Mouse (Mus musculus): ENCODE data around the gene Cks2.

The Cks2 gene

GRCm38 (mm10) chr13:51638958-51639357 is 6.1 kb upstream of the Cks2 start:
- DNase-seq (ENCODE audit: low read depth, low spot score) = no peak

DNA sequence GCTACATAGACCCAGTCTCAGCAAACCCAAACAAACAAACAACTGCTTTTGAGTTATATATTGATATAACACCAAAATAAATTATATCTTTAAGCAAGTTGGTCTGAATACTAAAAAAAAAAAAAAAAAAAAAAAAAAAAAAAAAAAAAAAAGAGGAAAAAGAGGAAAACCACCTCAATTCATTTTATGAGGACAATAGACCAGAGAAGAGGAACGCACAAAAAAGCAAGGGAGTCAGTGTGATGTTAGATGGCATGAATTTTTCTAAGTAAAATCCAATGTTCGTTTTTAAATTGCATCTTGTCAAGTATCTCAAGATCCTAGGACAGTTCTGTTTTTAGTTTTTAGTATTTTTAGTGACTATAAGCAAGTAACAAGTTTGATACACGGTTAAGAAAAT is 3.6 kb upstream of the Cks2 start:
- no peak for DNase-seq (ENCODE audit: low read depth, low spot score)

- DNase-seq (ENCODE audit: low read depth, low spot score) = no peak
Measured at GRCm38 (mm10) chr13:51642171-51642778, 2.8 kb upstream of the Cks2 start.

DNA sequence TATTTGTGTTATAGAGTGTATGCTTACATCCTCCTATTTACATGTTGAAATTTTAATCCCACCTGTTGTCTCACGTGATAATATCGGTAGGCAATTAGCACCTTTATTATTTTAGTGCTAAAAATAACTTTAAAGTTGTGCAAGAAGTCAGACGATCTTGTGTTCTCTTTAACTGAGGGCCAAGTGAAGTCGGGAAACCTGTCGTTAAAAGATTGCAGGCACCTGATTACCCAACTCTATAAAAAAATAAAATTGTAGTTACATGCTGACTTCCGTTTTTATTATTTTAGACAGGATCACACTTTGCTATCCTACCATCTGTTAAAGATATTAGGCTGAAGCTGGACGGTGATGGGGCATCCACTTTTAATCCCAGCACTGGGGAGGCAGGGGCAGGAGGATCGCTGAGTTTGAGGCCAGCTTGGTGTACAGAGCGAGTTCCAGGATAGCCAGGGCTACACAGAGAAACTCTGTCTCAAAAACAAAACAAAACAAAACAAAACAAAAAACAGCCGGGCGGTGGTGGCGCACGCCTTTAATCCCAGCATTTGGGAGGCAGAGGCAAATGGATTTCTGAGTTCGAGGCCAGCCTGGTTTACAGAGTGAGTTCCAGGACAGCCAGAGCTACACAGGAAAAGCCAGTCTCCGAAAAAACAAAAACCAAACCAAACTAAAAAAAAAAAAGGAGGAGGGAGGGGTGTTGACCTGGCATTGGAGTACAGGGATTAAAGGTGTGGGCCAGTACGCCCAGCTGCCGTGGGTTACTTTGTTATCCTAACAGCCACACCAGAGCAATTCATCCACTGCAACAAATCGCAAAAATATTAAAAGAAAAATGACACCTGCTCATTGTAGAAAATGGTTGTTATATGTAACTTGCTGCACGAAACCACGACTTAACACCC is 856 bp upstream of the Cks2 start:
- no peak for DNase-seq (ENCODE audit: low read depth, low spot score)

DNA sequence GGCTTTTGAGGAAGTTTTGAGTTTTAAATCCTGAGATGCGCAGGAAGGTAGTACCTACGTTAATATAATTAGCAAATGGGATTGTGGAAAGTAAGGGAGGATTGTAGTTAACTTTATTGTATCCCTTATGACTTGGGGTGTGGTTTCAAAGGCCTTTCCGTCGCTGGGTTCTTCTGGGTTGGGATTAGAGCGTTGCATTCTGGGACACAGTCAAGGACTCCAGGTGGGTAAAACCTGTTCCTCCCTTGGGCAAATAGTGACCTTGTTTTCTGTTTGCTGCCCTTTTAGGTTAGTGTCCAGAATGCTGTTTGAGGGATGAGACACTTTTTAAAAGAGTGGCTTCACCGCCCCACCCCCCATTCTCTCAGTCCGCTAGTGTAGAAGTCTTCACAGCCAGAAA is 840 bp downstream of the Cks2 start:
- no peak for DNase-seq (ENCODE audit: low read depth, low spot score)

GRCm38 (mm10) chr13:51646362-51647027 is 1.5 kb downstream of the Cks2 start:
- no peak for DNase-seq (ENCODE audit: low read depth, low spot score)

- no peak for DNase-seq (ENCODE audit: low read depth, low spot score)
Measured at GRCm38 (mm10) chr13:51647770-51648169, 2.7 kb downstream of the Cks2 start.

- no peak for DNase-seq (ENCODE audit: low read depth, low spot score)
Measured at GRCm38 (mm10) chr13:51648237-51648636, 3.2 kb downstream of the Cks2 start.

DNA sequence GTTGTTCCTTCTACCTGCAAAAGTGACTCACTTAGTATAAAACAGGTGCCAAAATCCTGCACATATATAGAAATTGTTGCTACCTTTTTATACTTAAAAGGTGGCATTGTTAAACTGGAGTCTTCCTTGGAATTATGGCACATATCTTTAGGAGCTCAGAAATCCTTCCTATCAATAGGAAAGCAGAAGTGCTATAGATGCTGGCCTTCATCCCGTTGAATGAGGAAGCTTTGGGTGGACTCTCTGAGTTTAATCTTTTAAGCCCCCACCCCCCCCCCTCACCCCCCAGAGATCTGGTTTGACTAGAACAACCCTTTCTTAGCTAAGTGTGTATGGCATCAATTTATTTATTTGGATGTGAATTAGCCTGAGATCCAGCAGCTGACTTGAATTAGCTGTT is 4.7 kb downstream of the Cks2 start:
- no peak for DNase-seq (ENCODE audit: low read depth, low spot score)

- DNase-seq (ENCODE audit: low read depth, low spot score) = peak; percentile 84
Measured at GRCm38 (mm10) chr13:51651408-51652064, 6.5 kb downstream of the Cks2 start, which contains the start of gene Secisbp2. Gene Secisbp2, plus strand, starts transcription at chr13:51651697.

GRCm38 (mm10) chr13:51653159-51653558 is 8.1 kb downstream of the Cks2 start:
- DNase-seq (ENCODE audit: low read depth, low spot score) = no peak

GRCm38 (mm10) chr13:51653961-51654360 is 8.9 kb downstream of the Cks2 start:
- DNase-seq (ENCODE audit: low read depth, low spot score) = no peak

- DNase-seq (ENCODE audit: low read depth, low spot score) = no peak
Measured at GRCm38 (mm10) chr13:51656516-51657235, 11.6 kb downstream of the Cks2 start.

DNA sequence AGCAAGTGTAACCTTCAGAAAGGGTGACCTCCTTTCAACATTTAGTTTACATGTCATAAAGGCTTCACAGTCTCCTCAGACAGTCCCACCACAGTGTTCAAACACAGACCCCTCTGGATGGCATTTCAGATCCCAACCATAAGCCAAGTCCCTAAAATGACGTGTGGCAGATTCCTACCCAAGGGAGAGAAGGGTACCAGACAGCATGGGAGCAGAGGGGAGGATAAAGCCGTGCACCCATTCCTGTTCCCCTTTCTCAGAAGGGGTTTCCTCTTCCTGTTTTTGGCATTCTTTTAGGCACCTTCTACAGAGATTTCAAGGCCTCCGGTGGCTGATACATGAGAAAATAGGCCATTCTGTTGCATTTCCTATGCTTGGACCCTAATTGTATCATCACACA is 13.1 kb downstream of the Cks2 start:
- no peak for DNase-seq (ENCODE audit: low read depth, low spot score)

DNA sequence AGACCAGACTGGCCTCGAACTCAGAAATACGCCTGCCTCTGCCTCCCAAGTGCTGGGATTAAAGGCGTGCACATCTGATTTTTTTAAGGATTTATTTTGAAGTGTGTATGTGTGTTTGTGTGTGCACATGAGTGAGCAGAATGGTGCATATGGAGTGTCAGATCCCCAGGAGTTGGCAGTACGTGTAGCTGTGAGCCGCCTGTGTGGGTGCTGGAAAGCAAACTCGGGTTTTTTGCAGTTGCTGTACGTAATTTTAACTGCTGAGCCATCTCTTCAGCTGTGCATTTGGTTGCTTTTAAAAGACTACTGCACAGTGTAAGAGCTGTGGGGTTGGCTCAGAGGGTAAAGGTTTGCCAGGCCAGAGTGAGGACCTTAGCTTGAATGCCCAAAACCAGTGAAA is 14.5 kb downstream of the Cks2 start:
- DNase-seq (ENCODE audit: low read depth, low spot score) = no peak

- DNase-seq (ENCODE audit: low read depth, low spot score) = no peak
Measured at GRCm38 (mm10) chr13:51663561-51663960, 18.5 kb downstream of the Cks2 start.

GRCm38 (mm10) chr13:51668195-51668594 is 23.2 kb downstream of the Cks2 start:
- peak; percentile 43 for DNase-seq (ENCODE audit: low read depth, low spot score)

DNA sequence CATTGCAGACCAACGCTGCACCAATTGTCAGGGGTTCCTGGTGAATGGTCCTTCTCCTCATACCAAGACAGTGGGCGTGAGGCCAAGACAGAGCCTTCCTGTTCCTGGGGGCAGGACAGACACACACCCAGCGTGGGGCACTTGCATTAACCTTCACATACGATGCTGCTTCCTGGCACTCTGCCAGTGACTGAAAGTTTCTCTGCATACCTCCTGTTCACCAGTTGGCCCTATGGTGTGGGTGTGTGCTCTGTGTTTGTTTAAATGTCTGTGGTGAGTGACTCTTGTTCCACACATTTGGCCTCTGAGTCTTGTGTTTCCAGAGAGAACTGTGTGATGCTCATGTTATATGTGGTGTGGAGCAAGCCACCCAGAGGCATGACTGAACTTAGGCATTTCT is 31.6 kb downstream of the Cks2 start:
- DNase-seq (ENCODE audit: low read depth, low spot score) = no peak

DNA sequence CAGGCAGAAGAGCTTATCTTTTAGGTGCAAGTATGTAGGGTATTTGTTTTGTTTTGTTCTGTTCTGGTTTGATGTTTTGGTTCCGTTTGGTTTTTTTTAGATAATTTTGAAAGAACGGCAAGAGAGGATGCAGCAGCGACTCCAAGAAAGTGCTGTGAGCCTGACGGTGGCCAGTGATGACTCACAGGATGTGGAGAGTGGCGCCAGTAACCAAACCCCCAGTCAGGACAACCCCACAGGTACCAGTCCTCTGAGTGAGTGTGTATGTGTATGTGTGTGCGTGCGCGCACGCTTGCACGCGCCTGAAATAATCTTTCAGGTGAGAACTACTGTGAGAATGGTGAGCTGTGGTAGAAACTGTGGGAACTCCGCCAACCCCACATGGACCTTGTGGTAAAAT is 32.0 kb downstream of the Cks2 start:
- no peak for DNase-seq (ENCODE audit: low read depth, low spot score)

DNA sequence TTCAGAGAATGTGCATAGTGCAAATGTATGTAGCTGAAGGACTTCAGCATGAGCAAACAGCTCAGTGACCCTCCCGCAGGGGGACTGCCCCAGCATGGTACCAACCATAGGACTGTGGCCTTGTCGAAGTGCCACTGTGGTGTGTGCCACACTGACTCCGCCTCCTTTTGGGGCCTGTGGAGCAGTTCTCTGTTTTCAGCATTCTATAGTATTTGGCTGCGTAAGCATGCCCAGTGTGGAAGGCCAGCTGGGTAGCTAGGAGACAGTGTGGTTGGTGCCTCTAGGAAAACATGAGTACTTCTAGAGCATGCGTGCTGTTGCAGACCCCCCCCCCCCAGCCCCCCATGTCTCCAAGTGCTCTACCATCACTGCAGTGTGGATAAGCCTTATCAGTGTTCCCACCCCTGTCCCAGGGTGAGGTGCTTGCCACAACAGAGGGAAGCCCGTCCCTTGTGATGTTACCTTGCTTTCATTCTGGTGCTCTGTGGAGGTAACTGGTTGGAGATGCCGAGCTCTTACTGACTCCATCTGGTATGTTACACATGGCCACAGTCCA is 32.7 kb downstream of the Cks2 start:
- DNase-seq (ENCODE audit: low read depth, low spot score) = no peak

- DNase-seq (ENCODE audit: low read depth, low spot score) = no peak
Measured at GRCm38 (mm10) chr13:51678687-51679086, 33.7 kb downstream of the Cks2 start.

All from WW6 (cell line).